Mouse (Mus musculus) neural tube, embryonic 10.5 days (tissue): Measurements from ENCODE around the gene Numa1.
"Not testable (repeated sequence)": the region's sequence is repeated elsewhere in the genome, so short reads cannot be mapped to it uniquely, and the experiment has no call there.

Experiments used
- DNase-seq: peaks from one replicate; pipeline ENCODE4 v3.0.0-alpha.2; 2017; ENCODE audit warnings: low spot score; ENCODE audit errors: extremely low spot score

The Numa1 gene

GRCm38 (mm10) chr7:101933751-101934240, at the start of gene Numa1, which contains the start of gene Lrrc51:
Gene Numa1, plus strand, starts transcription at chr7:101934111.
Gene Lrrc51, minus strand, starts transcription at chr7:101933895.
- peak; percentile 95 for DNase-seq

- no peak for DNase-seq
Observed at GRCm38 (mm10) chr7:101884160-101884559, 49.8 kb upstream of the Numa1 start.

- no peak for DNase-seq
Observed at GRCm38 (mm10) chr7:101886274-101886673, 47.6 kb upstream of the Numa1 start.

- no peak for DNase-seq
Observed at GRCm38 (mm10) chr7:101888460-101888859, 45.5 kb upstream of the Numa1 start.

- no peak for DNase-seq
Observed at GRCm38 (mm10) chr7:101895695-101896094, 38.2 kb upstream of the Numa1 start.

GRCm38 (mm10) chr7:101896104-101897066, 37.5 kb upstream of the Numa1 start:
- peak; percentile 95 for DNase-seq

GRCm38 (mm10) chr7:101900331-101901097, 33.4 kb upstream of the Numa1 start:
- DNase-seq: no peak

- DNase-seq: no peak
Observed at GRCm38 (mm10) chr7:101901969-101902368, 31.9 kb upstream of the Numa1 start.

GRCm38 (mm10) chr7:101902846-101903245, 31.1 kb upstream of the Numa1 start:
- no peak for DNase-seq

GRCm38 (mm10) chr7:101905561-101906286, 28.2 kb upstream of the Numa1 start, which contains the start of gene Lamtor1:
Gene Lamtor1, plus strand, starts transcription at chr7:101905904.
- DNase-seq: peak; percentile 99

GRCm38 (mm10) chr7:101906287-101906681, 27.6 kb upstream of the Numa1 start, which contains the start of gene Tomt:
Gene Tomt, minus strand, starts transcription at chr7:101906359.
- DNase-seq: no peak

- DNase-seq: no peak
Observed at GRCm38 (mm10) chr7:101906696-101907095, 27.2 kb upstream of the Numa1 start.

- DNase-seq: no peak
Observed at GRCm38 (mm10) chr7:101908367-101908766, 25.5 kb upstream of the Numa1 start.

- DNase-seq: no peak
Observed at GRCm38 (mm10) chr7:101910138-101910537, 23.8 kb upstream of the Numa1 start.

- no peak for DNase-seq
Observed at GRCm38 (mm10) chr7:101911982-101912381, 21.9 kb upstream of the Numa1 start.

GRCm38 (mm10) chr7:101918071-101918470, 15.8 kb upstream of the Numa1 start:
- peak; percentile 68 for DNase-seq

GRCm38 (mm10) chr7:101925892-101926291, 8.0 kb upstream of the Numa1 start:
- DNase-seq: not testable (repeated sequence)

- no peak for DNase-seq
Observed at GRCm38 (mm10) chr7:101928093-101928492, 5.8 kb upstream of the Numa1 start.

- DNase-seq: no peak
Observed at GRCm38 (mm10) chr7:101932551-101932950, 1.4 kb upstream of the Numa1 start.

- DNase-seq: no peak
Observed at GRCm38 (mm10) chr7:101933300-101933699, 611 bp upstream of the Numa1 start.

- no peak for DNase-seq
Observed at GRCm38 (mm10) chr7:101935957-101936356, 2.0 kb downstream of the Numa1 start.
